Mouse (Mus musculus): ENCODE results near the gene Ggact.

Gene Ggact

DNA sequence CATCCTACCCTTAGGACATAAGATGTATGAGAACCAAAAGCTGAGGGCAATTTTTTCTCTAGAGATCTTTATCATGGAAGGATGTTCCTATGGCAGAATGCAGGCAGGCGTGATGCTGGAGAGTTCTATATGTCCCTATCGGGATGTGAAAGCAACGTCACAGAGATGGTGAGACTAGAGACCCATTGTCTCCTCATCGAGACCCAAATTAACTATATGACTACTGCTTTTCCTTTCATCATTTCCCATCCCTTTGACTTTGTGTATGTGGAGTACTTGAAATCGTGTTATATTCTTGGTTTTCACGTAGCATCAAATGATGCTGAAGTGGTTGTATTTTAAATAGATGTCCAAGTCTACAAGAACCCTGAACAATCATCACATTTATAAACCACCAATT is at the start of gene Ggact:
Gene Ggact, minus strand, starts transcription at position 101 of the 400 bp plus-strand sequence.
- DNase-seq = no peak

DNA sequence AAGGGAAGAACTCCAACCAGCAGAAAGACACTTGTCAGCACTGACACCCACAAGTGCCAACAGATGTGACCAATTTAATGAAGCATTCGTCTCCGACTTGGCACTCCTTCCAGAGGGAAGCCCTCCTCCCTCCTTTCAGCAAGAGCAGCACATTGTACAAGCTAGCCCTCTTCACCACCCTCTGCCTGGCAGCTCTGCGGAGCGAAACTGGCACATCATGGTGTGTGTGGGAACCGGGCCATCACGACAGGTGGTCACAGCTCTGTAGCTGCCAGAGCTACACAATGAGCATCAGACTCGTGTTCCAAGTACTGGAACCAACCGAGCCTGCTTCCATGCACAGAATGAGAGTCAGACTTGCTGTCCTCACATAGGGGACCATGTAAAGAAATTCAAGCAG is 44.4 kb upstream of the Ggact start:
- no peak for DNase-seq

DNA sequence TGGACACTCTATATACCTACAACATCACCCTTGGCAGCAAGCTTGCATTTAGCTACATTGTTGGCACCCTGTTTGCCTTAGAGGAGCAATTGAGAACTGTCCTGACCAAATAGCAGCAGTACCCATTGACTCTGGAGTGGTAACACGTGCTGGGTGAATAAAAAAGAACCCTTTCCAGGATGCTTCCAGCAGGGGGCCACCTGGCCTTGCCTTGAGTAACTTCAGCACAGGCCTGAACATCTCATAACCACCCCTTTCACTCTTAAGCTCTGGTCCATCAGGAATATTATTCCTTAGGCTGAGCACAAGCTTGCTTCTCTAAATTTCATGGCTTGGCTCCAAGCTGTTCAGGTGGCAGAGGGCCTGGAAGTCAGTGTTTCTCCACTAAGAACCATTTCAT is 39.8 kb upstream of the Ggact start:
- DNase-seq = peak; percentile 64

DNA sequence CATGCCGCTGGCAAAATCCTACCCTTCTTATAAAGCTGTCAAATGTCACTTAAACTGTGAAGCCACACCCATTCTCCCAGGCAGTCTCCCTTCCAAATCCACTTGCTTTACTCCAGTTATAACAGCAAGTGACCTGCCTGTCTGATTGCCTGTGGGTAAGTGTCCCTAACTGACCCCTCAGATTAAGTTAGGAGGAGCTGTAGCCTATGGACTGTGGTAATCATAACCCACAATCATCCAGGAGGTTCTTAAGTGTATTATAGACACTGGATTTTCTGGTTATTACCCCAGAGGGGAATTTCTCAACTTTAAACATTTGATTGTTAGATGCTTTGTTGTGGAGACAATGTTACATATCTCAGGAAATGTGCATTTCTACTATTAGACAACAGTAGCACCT is 39.0 kb upstream of the Ggact start:
- no peak for DNase-seq

DNA sequence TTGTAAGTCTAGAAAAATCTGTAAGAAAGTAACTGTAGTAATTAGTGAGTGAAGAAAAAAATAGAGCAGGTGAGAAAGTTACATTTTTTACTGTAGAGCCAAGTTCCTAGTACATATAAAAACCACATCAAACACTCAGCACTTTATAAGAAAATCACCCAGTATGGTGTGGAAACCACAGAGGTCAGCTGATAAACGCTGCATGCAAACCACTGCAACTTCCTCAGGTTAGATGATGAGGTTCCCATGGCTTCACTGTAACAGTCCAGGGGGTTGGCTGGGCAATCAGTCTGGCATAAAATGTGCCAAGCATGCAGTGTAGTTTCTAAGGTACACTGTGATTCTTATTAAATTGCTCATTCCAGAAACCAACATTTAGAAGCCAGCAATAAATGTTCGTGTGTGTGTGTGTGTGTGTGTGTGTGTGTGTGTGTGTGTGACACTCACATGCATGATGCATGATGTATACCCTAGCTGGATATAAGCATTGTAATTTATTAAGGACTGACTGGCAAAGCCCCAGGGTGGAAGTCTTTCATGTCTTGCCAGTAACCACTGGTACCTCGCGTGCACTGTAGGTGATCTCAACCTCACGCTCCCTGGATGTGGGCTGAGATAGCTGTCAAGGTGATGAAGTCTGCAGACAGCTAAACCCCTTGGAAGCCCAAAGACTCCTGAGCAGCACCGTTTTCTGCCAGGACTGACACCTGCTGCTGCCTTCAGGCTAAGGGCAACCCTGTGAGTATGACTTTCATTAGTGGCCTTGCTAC is 38.3 kb upstream of the Ggact start:
- DNase-seq = no peak

DNA sequence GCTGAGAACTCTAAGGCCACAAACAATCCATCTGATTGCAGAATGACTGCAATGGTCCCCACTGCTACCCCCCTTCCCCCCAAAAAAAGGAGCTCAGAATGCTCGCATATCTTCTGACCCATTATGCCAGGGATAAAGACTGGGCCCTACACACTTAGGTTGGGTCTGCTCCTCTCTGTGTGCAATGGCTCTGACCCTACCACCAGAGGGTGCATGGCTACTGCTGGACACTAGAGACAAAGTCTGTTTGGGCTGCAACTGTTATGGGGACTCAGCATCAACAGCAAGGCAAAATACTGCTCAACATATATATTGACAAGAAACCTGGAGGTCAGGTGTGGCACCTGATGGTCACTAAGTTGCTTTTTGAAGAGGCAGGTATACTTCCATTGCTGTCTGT is 37.4 kb upstream of the Ggact start:
- no peak for DNase-seq

DNA sequence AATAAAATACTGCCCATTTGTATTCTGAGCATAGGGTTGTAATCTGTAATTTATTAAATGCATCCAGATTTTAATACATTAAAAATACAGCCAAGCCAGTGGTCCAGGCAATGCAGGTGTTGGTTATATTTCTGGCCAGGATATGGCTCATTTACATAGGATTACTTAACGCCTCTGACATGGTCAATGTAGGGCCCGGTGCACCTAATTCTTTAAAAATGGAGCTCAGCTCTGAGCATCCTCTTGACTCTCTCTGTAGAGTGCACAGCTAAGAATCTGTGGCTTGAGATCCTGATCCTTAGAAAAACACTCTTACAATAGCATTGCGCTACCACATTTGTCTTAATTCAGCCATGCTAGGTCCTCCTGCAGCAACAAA is 29.9 kb upstream of the Ggact start:
- DNase-seq = no peak

DNA sequence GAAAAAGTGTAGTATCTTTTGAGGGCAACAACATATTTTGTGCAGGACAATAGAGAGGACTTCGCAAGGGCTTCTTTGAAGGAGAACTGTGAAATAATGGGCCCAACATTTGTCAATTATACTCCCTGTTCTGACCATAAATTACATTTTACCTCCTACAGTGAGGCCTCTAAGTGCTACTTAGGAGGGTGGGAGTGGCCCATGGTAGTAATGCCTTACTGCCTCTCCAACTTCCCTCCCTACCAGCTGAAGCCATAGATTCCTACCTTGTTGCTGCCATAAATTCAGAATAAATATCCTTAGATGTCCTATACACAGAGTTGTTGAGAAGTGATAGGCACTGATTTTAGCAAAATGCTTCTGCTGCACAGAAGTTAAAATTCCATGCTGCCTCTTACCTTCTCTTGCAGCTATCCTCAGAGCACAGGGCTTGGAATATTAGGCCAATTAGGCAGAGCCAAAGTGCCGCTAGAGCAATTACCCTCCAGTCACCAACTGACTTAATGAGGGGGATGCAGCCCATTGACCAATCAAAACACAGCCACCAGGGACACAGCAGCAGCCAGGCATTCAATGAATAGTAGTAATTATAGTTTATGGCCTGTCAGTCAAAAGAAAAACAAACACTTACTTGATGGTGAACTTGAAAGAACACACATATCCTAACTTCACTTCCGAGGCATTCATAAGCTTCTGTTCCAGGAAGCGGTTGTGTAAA is 29.4 kb upstream of the Ggact start:
- DNase-seq = no peak

DNA sequence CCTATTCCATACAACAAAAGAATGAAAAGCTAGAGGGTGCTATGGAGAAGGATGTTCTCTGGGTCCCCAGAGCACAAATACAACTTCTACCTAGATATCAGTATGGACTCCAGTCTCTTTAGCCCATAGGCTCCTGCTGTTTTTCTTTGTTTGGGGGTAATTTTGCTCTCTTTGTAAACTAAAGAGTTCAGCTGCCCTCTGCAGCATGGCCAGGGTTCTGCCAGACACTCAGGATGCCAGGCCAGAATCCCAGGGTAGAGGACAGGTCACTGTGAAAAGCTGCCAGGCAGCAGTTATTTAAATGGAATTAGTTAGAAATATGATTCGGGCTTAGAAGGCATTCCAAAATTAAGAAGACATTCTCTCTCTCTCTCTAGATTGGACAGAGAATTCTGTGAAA is 22.9 kb upstream of the Ggact start:
- no peak for DNase-seq

DNA sequence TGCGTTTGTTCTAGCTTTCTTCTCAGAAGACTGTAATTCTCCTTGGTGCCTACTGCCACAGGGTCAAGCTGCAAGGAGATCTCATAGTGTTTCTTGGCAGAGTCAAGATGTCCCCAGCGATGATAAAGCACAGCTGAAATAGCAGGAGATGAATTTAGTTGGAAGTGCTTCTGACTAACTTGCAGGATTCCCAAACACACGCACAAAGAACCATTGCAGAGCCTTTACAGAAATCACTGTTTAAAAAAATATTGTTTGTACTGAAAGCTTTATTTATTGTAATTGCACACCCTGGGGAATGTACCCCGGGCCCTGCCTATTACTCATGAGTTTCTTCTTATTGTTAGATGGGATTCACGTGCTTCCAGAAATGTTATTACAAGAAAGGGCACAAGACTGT is 6.5 kb upstream of the Ggact start:
- no peak for DNase-seq

DNA sequence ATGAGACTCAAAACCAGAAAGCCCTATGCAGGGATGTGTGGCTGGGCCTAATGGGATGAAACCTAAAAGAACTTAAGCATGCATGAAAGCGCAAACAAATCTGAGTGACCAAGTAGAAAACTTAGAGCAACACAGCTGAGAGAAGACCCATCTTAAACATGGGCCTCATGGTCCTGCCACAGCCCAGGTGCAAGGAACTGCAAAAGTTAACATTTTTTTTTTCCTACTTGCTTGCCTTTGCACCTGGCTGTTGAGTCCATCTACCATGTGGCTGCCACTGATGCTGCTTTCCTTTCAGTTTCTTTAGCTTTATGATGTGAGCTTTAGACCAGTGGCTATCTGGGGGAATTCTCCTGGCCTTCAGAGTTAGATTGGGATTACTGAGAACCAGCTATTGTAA is 4.1 kb upstream of the Ggact start:
- DNase-seq = no peak

DNA sequence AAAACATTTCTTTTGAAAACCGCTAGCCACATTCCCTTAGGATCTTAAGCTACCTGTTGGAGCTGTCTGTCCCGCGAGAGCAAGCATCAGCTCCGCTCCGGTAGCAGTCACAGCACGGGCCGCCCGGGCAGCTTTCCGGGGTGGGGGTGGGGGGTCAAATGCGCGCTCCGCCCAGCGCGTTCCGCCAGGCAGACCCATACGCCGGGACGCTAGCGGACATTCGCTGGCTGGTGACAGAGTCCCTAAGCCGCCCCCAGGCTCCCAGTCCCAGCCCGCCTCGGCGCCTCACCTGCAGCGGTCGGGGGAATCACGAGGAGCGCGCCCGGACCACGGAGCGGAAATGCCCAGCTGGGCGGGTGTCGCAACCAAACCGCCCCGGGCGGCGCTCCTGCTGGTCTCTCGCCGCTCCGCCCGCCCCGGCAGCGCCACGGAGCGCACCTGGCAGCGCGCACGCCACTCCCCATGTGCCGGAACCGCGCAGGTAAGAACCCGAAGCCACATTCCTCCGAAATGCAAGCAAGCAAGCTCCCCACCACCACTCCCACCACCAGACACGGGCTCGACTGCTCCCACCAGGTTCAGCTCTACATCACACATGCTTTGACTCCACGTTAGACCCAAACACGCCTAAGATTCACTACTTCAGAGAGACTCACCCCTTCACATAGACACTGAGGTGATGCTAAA is 602 bp downstream of the Ggact start:
- DNase-seq = peak; percentile 70

DNA sequence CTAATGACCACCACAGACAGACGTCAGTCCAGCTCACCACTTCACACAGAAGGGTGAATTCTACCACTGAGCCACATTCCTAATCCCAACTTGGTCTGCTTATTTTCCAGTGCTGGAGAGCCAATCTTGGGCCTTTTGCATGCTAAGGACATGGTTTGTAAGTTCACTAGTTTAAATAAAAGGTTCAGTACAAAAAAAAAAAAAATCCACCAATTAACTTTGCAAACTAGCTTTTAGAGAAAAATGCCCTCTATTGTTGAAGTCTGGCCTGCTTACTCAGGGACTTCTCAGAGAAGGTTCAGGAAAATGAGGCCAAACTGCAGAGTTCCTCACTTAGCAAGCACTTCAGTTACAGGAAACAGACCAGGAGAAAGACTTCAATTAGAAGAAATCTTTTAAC is 1.4 kb downstream of the Ggact start:
- DNase-seq = no peak

DNA sequence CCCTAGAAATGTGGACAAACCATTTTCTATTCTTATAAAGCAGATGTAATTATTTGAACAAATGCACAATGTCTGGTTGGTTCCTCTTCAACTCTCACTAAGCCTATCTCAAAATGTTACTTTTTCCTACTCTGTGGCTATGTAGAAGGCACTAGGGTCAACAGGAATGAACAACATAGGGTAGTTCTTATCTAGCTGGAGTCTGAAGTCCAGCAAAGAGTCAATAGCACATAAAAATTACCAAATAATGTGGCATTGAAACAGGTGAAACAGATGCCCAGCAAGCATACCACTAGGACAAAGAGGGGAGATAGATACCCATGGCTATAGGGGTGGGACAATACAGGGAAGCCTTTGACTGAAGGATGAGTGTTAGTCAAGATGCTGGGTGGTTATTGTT is 2.3 kb downstream of the Ggact start:
- DNase-seq = no peak

DNA sequence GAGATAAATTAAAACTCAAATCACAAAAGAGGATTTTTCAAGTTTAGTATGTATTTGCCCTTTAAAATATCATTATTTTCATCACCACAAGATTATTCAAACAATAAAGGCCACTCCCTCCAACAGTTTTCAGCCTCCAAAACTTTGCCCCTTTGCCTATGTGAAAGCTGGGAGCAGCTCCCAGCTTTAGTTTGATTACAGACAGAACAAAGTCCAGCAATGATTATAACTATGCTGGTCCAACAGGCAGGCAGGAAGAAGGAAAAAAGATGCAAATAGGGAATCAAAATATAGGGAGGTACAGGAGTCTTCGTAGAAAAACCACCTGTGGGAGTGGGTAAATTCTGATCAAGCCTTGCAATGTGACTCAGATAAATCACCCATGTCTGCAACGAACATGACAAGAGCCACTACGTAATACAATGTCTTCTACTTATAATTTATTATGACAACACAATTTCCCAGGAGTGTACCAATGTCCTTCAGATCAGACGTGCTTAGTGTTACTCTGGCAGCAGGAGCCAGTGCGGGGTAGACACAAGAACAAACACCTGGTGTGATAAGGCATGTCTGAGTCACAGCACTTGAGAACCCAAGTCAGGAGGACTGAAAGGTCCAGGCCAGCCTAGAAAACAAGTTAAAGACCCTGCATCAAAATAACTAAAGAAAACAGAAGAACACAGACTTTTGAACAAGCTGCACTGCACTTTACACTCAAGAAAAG is 4.0 kb downstream of the Ggact start:
- no peak for DNase-seq

DNA sequence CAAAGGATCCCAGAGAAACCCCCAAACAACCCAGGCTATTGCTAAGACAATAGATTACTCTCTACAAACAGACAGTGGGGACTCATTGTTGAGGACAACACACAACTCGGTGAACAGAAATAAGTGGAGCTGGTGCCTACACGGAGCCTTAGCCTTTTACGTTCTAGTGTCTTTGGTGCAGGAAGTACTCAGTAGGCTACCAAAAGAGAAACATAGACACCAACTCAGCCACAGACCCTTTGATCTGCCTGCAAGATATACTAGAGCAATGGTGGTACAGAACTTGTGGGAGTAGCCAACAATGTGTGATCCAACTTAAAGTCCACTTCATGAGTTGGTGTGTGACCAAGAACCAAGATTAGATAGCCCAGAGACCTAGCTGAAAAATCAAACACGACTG is 5.5 kb downstream of the Ggact start:
- DNase-seq = no peak

DNA sequence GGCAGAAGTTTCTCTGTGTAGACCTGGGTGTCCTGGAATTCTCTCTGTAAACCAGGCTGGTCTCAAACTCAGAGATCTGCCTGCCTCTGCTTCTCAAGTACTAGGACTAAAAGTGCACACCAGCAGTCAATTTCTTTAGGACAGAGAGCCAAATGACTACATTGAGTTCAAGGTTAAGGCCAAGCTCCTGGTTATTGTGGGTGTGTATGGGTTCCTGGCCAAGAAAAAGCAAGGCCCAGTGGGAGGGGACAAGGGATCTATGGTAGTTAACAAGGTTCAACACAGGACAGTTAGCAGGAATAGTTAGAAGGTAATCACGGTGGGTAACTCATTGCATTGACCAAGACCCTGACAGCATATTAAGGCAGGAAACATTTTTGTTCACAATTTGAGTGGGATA is 8.6 kb downstream of the Ggact start:
- DNase-seq = no peak

DNA sequence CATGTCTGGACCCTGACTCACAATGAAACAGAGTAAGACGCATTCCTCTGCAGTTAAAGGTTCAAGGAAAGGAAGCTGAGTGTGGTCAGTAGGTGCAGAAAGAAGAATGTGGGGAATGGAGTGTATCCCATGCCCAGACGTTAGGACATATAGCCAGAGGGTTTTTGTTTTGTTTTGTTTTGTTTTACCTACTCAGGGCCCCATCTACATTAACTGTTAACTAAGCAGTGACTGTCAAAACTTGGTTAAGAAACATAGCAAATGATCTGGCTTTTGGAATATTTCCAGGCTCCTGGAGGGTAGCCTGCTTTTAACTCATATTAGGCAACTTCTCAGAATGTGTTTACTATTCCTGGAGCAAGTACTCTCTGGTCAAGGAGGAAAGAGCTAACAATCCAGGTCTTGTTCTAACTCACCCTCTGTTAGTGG is 9.6 kb downstream of the Ggact start:
- DNase-seq = peak; percentile 7

DNA sequence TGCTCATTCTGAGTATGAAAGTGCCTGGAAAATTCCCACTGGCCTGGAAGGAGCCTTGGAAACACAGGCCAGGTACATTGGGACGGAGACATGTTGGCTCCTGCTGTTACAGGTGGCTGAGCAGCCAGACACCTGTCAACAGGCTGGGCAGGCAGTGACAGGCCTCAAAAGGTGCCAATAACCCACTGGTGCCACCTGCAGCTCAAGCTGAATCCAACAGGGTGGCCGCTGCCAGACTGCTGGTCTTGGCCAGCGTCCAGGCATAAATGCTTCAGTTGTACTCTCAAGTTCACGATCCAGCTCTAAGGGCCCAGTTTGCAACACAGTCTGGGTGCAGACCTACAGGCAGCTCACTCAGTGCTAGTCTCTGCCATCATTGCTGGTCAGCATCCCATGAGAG is 10.7 kb downstream of the Ggact start:
- peak; percentile 80 for DNase-seq

DNA sequence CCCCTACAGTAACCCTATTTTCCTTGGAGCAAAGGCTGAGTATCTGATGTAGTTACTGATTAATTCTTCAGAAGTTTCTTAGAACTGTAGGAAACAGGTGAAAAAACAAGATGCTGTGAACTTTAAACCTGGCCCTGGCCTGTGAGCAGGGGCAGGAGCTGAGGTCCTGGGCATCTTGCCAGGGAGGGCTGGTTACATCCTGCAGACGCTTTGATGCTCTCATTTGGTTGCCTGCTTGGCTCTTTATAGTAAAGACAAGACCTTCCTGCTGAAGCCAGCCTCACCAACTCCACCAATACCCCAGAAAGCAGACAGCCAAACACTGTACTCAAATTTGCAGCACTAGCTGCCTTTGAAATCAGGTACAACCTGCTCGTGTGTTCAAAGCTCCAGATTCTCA is 11.4 kb downstream of the Ggact start:
- peak; percentile 36 for DNase-seq

DNA sequence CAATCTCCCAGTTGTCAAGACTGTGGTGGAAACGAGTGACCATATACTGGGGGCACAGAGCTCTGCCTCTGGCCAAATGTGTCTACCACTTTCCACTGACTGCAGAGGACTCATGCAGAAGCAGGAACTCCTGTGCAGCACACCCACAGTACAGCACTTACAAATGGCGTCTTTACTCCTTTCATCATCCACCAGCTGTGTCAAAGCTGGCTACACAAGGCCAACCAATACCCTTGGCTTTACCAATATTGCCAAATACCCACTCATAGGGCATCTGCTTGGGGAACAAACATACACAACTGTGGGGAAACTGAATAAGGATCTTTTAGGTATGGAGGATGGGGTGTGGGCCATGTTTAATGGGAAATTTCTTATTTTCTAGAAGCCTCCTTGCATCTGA is 11.8 kb downstream of the Ggact start:
- DNase-seq = no peak

DNA sequence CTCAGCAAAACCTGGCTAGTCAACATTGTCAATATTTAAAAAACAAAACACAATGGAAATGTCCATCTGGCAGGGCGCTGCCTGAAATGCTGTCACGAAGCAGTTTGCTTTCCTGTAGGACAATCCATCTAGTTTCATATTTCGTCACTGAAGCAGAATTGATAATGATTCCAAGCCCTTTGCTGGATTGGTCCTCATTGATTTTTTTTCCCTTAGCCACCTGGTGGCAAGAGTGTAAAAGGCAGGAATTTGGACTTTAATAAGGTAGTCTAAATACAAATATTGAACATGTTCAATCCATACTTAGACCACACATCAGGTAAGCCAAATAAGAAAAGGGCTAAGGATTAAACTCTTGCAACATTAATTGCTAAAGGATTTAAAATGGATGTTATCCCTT is 12.4 kb downstream of the Ggact start:
- DNase-seq = no peak

DNA sequence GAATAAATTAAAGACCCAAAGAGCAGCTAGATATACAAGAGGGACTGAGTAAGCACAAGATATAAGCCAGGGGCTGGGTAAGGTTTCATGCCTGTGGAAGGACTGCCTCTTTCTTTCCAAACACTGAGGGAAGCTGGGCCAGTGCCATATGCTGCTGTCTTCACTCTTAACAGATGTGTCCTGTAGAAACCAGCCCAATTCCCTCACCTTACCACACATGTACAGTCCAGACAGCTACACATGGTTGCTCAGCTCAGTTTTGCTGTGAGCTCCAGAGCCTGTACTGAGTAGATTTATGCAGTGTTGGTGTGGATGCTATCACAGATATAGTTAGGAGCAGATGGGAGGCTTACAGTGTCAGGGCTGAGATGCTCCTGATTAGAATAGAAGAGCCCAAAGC is 12.9 kb downstream of the Ggact start:
- DNase-seq = no peak

DNA sequence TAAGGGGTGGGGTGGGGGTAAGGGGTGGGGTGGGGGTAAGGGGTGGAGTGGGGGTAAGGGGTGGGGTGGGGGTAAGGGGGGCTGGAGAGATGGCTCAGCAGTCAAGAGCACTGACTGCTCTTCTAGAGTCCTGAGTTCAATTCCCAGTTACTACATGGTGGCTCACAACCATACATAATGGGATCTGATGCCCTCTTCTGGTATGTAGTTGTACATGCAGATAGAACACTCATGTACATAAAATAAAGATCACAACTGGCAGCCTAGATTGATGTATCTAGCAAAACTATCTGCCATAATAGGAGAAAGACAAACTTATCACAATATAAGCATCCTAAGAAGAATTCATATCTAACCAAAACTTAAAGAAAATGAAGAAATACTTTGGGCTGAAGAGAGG is 15.0 kb downstream of the Ggact start:
- no peak for DNase-seq
